Mouse (Mus musculus) erythroblast, embryonic 14.5 days (primary cell): Measurements from ENCODE around the gene Atrnl1.

Experiments
- GATA1 ChIP-seq: IDR thresholded peaks from 2 replicates; pipeline ENCODE4 v1.6.1; 2012; ENCODE audit warnings: low read length, inconsistent platforms, mixed read lengths
- TAL1 ChIP-seq: IDR thresholded peaks from 3 replicates; pipeline ENCODE4 v1.6.1; 2012; ENCODE audit warnings: low read length, inconsistent platforms, mixed read lengths

DNA sequence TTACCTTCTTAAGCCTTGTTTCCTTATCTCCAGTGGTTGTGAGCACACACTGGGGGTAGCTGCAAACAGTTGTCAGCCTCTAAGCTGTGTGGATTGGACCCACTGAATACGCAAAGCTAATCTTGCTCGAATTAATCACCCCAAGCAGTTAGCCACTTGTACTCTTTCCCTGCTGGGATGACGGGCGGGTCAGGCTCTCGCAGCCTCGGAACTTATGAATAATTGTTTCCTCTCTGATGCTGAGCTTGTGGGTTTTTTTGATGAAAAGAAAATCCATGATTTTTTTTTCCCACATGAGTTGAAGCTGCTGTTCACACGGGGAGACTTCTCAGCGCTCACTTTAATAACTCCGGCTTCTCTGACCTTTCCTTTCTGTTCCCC, 554.8 kb downstream of the Atrnl1 start:
- TF ChIP-seq GATA1 (no peak), TAL1 (no peak)
